Mouse (Mus musculus): Measurements from ENCODE around the gene Spag16. TPM values are rescaled to one million over a fixed set of nuclear protein-coding genes. Genes with fewer than 3 reads are reported as not detected.

The Spag16 gene
- total RNA-seq, 2 experiments from 2014 or later, result 1.2 to 1.9 TPM

- no peak overlapping the region for H3K4me3 ChIP-seq
- intact Hi-C loops (cut with DNase I), result no loop called here
- TF ChIP-seq CTCF (IDR thresholded peaks at IDR 0.05), result no peak
- DNase-seq (ENCODE audit: extremely low spot score in 1 of 2, low spot score in 2 of 2), result no peak
- H3K27ac ChIP-seq, result no peak overlapping the region
Observed at GRCm38 (mm10) chr1:70346179-70346578, 519.4 kb downstream of the Spag16 start.

GRCm38 (mm10) chr1:70351371-70351770 is 524.6 kb downstream of the Spag16 start:
- intact Hi-C loops (cut with DNase I), result no loop called here
- TF ChIP-seq CTCF (IDR thresholded peaks at IDR 0.05), result no peak
- Histone ChIP-seq H3K27ac (no peak overlapping the region), H3K4me3 (no peak overlapping the region)
- DNase-seq (ENCODE audit: extremely low spot score in 1 of 2, low spot score in 2 of 2), result no peak

- intact Hi-C loops (cut with DNase I), result no loop called here
- Histone ChIP-seq H3K4me3 (no peak overlapping the region), H3K27ac (no peak overlapping the region)
- no peak for TF ChIP-seq CTCF (IDR thresholded peaks at IDR 0.05)
- DNase-seq (ENCODE audit: extremely low spot score in 1 of 2, low spot score in 2 of 2), result no peak
Observed at GRCm38 (mm10) chr1:70354014-70354413, 527.2 kb downstream of the Spag16 start.

- no peak for DNase-seq (ENCODE audit: extremely low spot score in 1 of 2, low spot score in 2 of 2)
- no peak for TF ChIP-seq CTCF (IDR thresholded peaks at IDR 0.05)
- intact Hi-C loops (cut with DNase I), result no loop called here
- no peak overlapping the region for H3K27ac ChIP-seq
- no peak overlapping the region for H3K4me3 ChIP-seq
Observed at GRCm38 (mm10) chr1:70371721-70372120, 545.0 kb downstream of the Spag16 start.

- intact Hi-C loops (cut with DNase I), result no loop called here
- no peak overlapping the region for H3K4me3 ChIP-seq
- DNase-seq (ENCODE audit: extremely low spot score in 1 of 2, low spot score in 2 of 2), result no peak
- no peak overlapping the region for H3K27ac ChIP-seq
- TF ChIP-seq CTCF (IDR thresholded peaks at IDR 0.05), result no peak
Observed at GRCm38 (mm10) chr1:70380096-70380495, 553.3 kb downstream of the Spag16 start.

GRCm38 (mm10) chr1:70442209-70443080 is 615.7 kb downstream of the Spag16 start:
- no peak for TF ChIP-seq CTCF (IDR thresholded peaks at IDR 0.05)
- no peak overlapping the region for H3K27ac ChIP-seq
- DNase-seq (ENCODE audit: extremely low spot score in 1 of 2, low spot score in 2 of 2), result no peak
- intact Hi-C loops (cut with DNase I), result no loop called here
- H3K4me3 ChIP-seq, result no peak overlapping the region

- Histone ChIP-seq H3K4me3 (no peak overlapping the region), H3K27ac (no peak overlapping the region)
- intact Hi-C loops (cut with DNase I), result no loop called here
- no peak for TF ChIP-seq CTCF (IDR thresholded peaks at IDR 0.05)
- DNase-seq (ENCODE audit: extremely low spot score in 1 of 2, low spot score in 2 of 2), result no peak
Observed at GRCm38 (mm10) chr1:70479864-70480263, 653.1 kb downstream of the Spag16 start.

- intact Hi-C loops (cut with DNase I), result no loop called here
- no peak for TF ChIP-seq CTCF (IDR thresholded peaks at IDR 0.05)
- no peak for DNase-seq (ENCODE audit: extremely low spot score in 1 of 2, low spot score in 2 of 2)
- no peak overlapping the region for H3K4me3 ChIP-seq
- no peak overlapping the region for H3K27ac ChIP-seq
Observed at GRCm38 (mm10) chr1:70518918-70519317, 692.1 kb downstream of the Spag16 start.

- DNase-seq (ENCODE audit: extremely low spot score in 1 of 2, low spot score in 2 of 2), result no peak
- intact Hi-C loops (cut with DNase I), result no loop called here
- H3K27ac ChIP-seq, result no peak overlapping the region
- TF ChIP-seq CTCF (IDR thresholded peaks at IDR 0.05), result no peak
- H3K4me3 ChIP-seq, result no peak overlapping the region
Observed at GRCm38 (mm10) chr1:70527134-70527533, 700.4 kb downstream of the Spag16 start.

- H3K27ac ChIP-seq, result no peak overlapping the region
- DNase-seq (ENCODE audit: extremely low spot score in 1 of 2, low spot score in 2 of 2), result peak in 1 of 2 experiments; percentile 13
- intact Hi-C loops (cut with DNase I), result no loop called here
- no peak for TF ChIP-seq CTCF (IDR thresholded peaks at IDR 0.05)
- H3K4me3 ChIP-seq, result no peak overlapping the region
Observed at GRCm38 (mm10) chr1:70529771-70530170, 703.0 kb downstream of the Spag16 start.

GRCm38 (mm10) chr1:70551839-70552238 is 725.1 kb downstream of the Spag16 start:
- intact Hi-C loops (cut with DNase I), result no loop called here
- H3K4me3 ChIP-seq, result no peak overlapping the region
- no peak for DNase-seq (ENCODE audit: extremely low spot score in 1 of 2, low spot score in 2 of 2)
- H3K27ac ChIP-seq, result no peak overlapping the region
- no peak for TF ChIP-seq CTCF (IDR thresholded peaks at IDR 0.05)

GRCm38 (mm10) chr1:70621805-70622204 is 795.0 kb downstream of the Spag16 start:
- no peak for TF ChIP-seq CTCF (IDR thresholded peaks at IDR 0.05)
- Histone ChIP-seq H3K27ac (no peak overlapping the region), H3K4me3 (no peak overlapping the region)
- intact Hi-C loops (cut with DNase I), result no loop called here
- no peak for DNase-seq (ENCODE audit: extremely low spot score in 1 of 2, low spot score in 2 of 2)
